Mouse (Mus musculus): ENCODE results near the gene Acbd4. TPM values are rescaled to one million over a fixed set of nuclear protein-coding genes. Genes with fewer than 3 reads are reported as not detected.
A peak's percentile ranks its signal among the peaks of the same experiment; 100 is the strongest.

Acbd4 gene
- total RNA-seq, 4 experiments from 2014 or later: 25.6 to 46.5 (median 41.0) TPM

DNA sequence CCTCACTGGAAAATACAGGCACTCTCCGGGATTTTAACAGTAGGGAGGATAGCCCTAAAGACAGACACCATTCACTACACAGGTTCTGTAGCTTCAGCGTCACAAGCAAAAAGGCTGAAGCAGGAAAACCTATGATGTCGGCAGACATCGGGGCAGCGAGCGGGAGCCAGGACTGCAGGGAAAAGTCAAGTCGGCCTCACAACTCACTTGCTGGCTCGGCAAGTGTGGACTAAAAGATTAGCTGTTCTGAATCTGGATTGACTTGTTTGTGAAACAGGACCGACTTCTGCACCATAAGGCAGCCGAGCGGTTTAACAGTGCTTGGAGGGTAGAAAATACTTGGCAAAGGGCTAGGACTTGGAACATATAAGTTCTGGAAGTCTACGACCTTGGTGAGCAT is 11.5 kb downstream of the Acbd4 start:
- no peak for DNase-seq (ENCODE audit: low spot score in 2 of 2)

GRCm38 (mm10) chr11:103113771-103114170 is 12.3 kb downstream of the Acbd4 start:
- DNase-seq (ENCODE audit: low spot score in 2 of 2): no peak

DNA sequence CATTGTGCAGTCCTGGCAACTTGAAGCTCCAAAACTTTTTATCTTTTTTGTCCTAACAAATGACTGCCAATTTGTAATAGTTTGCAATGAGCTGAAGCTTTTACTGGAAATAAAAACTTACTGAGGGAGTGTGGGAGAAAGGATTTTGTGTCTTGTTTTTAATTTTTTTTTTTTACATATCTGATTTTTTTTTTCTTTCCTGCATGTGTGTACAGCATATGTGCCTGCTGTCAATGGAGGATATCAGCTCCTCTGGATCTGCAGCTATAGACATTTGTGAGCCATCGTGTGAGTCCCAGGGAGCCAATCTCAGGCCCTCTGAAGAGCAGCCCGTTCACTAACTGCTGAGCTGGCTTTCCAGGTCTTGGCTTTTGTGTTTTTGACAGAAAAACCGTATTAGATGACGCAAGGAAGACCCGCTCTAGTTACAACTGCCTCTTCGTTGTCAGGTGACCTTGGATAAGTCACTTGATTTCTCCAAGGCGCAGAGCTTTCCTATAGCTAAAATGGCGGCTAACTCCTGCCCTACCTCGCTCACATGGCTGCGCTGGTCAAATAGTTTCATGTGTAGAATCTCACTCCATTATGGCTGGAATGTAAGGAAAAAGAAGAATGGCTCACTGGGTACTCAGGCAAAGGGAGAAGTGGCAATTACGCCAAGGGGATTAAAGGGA is 12.9 kb downstream of the Acbd4 start:
- DNase-seq (ENCODE audit: low spot score in 2 of 2): no peak

DNA sequence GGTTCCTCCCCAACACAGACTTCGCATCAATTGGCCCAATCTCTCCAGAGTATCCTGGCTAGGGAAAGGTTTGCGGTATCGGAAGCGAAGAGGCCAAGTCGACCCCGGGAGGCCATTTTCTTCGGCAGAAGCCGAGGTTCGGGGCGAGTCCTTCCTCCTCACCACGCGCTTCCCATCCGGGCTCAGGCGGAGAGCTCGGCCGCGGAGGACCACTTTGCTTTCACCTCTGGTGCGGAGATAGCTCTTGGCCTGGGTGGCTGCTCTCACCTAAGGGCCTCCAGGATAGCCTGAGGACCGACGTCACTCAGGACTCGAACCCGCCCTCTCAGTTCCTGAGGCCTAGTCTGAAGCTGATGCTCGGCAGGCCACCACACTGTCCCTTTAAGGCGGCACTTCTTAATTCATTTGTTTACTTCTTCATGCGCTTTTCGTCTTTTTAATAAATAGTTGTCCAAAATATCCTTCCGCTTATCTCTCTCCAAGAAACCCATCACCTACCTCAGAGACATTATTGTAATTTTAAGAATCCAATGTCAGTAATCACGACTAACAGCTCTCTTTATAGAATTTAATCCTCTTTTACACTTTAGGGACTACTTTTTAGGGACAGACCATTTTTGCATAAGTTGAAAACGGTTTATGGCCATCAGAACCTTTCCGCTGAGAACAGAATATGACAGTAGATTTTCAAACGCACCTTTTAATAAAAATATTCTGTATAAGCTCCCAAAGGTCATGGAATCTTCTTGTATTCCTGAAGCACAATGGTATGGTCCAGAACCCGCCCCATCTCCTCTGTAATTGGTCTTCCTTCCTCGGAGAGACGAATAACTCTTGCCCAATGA is 13.9 kb downstream of the Acbd4 start:
- peak; percentile 65 to 77 for DNase-seq (ENCODE audit: low spot score in 2 of 2)

DNA sequence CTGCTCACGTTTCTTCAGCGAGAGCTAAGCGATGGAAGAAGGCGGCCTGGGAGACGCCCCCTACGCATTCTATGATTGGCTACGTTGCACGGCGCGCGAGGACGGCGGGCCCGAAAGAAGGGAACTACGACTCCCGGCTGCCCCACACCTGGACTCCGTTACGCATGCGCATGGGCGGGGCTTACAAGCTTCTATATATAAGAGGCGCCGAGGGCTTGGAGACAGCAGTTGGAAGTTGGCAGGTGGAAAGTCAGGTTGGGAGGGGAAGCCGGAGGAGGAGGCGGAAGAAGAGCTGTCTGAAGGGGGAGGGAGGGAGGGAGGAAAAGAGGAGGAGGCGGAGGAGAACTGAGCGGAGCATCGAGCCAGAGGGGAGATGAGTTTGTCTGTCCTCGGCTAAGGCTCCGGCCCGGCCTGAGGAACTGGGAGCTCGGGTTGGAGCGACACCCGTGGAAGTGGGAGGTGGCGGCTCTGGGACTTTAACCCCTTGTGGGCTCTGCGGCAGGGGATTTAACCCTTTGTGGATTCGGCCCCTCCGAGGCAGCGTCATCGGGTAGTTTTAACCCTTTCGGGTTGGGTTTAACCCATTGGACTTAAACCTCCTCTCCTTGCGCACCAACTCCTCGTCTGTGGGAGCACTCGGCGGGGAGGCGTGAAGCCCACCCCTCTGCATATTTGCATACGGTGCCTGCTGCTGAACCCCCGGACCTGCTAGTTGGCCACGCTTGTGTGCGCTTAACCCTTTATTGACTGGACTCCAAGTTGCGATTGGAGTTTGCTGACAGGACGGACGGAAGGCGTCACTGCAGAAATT is 14.7 kb downstream of the Acbd4 start, which contains the start of gene Hexim1:
TSS of gene Hexim1 (plus strand) at position 224 of the 811 bp plus-strand sequence.
- DNase-seq (ENCODE audit: low spot score in 2 of 2): peak; percentile 99 to 100

DNA sequence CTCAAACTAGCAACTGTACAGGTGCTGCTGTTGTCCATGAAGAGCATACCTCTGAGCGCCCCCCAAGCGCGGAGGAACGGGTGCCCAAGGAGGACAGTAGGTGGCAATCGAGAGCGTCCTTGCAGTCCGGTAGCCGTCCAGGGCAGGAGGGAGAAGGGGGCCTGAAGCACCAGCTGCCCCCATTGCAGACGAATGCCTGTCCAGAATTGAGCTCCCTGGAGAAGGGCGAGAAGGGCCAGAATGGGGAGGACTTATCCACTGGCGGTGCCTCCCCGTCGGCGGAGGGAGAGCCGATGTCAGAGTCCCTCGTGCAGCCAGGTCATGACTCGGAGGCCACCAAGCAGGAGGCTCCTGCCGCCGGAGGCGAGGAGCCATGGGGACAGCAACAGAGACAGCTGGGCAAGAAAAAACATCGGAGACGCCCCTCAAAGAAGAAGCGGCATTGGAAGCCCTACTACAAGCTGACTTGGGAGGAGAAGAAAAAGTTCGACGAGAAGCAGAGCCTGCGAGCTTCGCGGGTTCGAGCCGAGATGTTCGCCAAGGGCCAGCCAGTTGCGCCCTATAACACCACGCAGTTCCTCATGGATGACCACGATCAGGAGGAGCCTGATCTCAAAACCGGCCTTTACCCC is 15.6 kb downstream of the Acbd4 start:
- peak; percentile 65 to 68 for DNase-seq (ENCODE audit: low spot score in 2 of 2)

GRCm38 (mm10) chr11:103117591-103118009 is 16.1 kb downstream of the Acbd4 start:
- no peak for DNase-seq (ENCODE audit: low spot score in 2 of 2)

GRCm38 (mm10) chr11:103118866-103119265 is 17.4 kb downstream of the Acbd4 start:
- no peak for DNase-seq (ENCODE audit: low spot score in 2 of 2)

DNA sequence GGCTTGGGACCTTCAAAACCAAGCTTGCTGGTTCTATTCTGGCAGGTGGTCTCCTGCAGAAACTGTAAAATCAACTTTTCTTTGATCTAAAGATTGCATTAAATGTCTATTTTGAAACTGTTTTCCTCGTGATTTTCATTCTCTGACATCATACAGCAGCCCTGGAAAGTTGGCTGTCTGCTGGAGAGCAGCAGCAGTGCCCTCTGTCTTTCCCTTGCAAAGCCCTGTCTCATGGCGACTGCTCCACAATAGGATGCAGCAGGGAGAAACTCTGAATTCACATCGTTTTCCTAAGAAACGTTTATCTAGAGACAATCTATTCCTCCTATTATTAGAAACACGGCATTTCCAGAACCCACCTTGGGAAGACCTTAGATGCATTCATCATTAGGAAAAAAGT is 18.1 kb downstream of the Acbd4 start:
- DNase-seq (ENCODE audit: low spot score in 2 of 2): no peak

DNA sequence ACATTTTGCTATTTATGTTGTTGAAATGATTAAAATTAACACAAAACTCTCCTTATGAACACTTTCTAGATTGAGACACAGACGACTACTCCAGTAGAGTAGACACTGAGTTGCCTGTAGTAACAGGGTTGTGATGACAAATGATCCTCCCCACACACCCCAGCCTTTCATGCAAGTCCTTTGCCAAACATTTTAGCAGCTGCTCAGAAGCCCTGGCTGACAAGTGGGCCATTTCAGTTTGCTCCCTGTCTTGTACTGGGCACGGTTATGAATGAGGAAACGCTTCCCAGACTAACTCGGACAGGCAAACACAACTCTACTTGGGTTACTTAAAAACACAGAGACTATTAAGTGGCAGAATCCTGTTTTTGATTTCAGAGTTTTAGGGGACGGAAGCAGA is 18.8 kb downstream of the Acbd4 start:
- DNase-seq (ENCODE audit: low spot score in 2 of 2): peak in 1 of 2 experiments; percentile 41

DNA sequence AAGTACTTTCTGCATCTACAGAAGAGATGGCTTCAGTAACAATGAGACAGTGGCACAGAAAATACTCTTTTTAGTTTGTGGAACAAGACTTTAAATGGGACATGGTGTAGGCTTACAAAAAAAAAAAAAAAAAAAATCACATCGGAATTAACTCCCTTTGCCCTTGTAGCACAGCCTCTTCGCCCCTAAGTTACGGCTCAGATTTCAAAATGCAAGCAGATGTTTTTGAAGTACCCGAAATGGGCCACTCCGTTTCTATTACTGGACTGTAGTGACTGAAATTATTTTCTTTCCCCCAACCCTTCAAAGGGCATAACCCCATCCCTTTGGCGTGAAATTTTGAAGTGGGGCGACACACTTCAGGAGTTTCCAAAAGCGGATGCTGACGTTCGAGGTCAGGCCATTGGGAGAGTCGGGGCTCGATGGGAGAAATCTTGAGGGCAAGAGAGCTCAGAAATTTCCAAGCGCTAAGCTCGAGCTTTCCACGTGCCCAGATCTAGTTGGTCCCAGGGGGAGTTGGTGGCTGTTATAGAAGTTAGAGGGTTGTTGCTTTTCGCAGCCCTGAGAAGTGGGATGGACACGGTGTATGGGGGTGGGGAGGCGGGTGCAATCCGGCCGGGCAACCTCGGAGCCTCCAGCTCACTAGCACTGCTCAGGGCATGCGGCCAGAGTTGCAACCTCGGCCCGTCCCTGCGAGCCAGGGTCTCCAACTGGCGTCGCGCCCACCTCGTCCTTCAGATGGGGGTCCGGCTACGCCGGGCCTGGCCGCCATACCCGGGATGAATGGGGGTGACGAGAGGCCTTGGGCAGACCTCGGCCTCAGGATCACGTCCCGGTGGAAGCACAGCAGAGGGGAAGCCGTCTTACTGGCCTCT is 30.5 kb downstream of the Acbd4 start, which contains the start of gene Hexim2:
TSS of gene Hexim2 (plus strand) at position 729 of the 875 bp plus-strand sequence.
- peak in 1 of 2 experiments; percentile 62 for DNase-seq (ENCODE audit: low spot score in 2 of 2)

DNA sequence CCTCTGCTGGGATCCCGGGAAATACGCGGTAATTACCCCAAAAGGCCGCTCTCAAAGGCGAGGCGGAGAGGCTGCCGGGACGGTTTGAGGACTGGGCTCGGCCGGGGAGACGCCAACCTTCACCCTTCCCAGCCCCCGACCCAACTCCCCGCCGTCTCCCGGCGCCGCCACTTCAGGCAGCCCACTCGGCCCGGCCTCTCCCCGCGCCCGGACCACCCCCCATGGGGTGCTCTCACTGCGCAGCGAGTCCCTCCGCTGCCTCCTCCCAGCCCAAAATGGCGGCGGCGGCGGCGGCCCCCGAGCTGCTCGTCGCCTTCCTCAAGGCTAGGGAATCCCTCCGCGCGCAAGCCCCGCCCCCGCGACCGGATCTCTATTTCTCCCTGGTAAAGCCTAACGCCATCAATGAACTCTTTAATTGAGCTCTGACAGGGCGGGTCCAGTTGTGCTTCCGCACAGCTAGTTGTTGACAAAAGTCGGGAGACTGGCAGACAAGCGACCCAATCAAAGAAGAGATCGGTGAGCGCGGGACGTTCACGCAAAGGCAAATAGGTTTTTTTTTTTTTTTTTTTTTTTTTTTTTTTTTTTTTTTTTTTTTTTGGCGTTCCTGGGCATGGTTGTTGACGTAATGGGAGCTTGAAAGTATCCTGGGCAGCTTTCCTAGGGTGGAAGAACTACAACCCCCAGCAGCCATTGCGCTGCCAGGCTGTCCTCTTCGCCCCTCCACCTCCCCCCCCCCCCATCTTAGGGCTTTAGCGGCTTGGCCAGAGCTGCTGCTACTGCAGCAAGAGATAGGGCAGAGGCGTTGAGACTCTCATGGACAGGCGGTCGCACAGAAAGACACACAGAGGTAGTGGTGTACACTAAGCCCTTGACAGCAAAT is 31.3 kb downstream of the Acbd4 start:
- DNase-seq (ENCODE audit: low spot score in 2 of 2): peak; percentile 100

DNA sequence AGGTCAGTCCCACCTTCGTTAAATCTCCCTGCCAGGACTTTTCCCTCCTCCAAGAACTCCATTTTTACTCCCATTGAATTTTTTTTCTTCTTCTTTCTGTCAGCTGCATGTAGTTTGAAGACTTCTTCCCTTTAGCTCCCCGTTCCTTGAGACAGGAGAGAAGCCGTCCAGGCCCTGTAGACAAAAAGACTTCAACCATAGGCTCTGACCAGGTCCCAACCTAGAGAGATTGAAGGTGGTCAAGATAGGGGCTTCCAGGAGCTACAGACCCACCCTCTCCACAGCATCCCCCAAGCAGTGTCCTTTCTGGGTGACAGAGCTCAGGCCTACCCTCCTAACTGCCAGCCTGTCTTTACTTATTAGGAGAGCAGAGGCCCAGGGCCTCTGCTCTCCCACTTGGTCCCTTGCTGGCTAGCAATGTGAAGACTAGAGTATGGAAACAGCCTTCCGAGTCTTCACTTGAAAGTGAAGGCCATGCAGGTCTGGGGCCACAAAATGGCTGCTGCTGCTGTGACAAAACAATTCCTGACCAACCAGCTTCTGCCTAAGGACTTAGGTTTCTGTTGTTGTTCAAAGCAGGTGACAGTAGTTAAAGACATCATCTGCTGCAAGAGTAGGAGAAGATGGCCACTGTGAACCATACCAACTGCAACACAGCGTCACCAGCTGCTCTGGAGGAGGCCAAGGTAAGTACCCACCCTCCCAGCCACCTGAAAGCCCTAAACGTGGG is 32.1 kb downstream of the Acbd4 start:
- no peak for DNase-seq (ENCODE audit: low spot score in 2 of 2)

- no peak for DNase-seq (ENCODE audit: low spot score in 2 of 2)
Measured at GRCm38 (mm10) chr11:103134221-103134620, 32.7 kb downstream of the Acbd4 start.

GRCm38 (mm10) chr11:103136039-103136577 is 34.6 kb downstream of the Acbd4 start:
- no peak for DNase-seq (ENCODE audit: low spot score in 2 of 2)

- no peak for DNase-seq (ENCODE audit: low spot score in 2 of 2)
Measured at GRCm38 (mm10) chr11:103139951-103140762, 38.7 kb downstream of the Acbd4 start.

DNA sequence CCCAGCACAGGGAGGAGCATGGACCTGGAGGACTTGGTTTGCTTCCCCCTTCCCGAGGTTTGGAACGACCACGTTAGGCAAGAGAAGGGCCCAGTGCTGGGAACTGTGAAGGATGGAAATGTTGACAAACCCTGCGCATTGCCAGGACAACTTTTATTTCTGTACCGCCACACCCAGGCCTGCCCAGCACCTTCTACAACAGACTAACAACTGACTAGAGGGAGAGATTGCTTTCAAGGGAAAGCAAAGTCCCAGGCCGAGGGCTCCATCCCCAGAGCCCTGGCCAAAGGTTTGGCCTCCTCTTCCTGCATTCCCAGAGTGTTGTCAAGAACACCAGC is 39.2 kb downstream of the Acbd4 start:
- peak in 1 of 2 experiments; percentile 31 for DNase-seq (ENCODE audit: low spot score in 2 of 2)

All from gastrocnemius, adult 8-10 months (tissue).